Mouse (Mus musculus): ENCODE measurements around the gene Srgap3.

Srgap3 gene

DNA sequence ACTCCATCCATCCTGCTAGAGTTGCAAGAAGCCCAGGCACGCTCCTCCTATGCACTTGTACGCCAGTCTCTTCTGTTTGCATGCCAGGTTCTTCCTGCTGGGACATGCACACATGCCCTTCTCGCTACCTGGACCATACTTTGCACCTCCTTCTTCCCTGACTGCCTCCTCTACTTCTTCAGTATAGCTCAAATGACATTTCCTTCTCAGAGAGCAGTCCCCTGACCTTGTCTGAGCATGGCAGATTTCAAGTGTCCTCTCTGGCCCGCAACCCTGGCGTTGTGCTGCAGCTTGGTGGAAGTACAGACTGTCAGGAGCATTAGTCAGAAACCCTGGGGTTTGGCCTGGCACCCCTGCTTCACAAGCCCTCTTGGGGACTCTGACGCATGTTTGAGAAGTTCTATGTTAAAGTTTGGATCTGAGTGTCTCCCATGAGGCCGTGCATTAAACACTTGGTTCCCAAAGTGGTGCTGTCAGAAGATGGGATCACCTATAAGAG is 128.6 kb downstream of the Srgap3 start:
- in situ Hi-C loops (cut with MseI, MboI) = no loop called here

- in situ Hi-C loops (cut with MseI, MboI) = no loop called here
Measured at GRCm38 (mm10) chr6:112815604-112816003, 131.5 kb downstream of the Srgap3 start.

DNA sequence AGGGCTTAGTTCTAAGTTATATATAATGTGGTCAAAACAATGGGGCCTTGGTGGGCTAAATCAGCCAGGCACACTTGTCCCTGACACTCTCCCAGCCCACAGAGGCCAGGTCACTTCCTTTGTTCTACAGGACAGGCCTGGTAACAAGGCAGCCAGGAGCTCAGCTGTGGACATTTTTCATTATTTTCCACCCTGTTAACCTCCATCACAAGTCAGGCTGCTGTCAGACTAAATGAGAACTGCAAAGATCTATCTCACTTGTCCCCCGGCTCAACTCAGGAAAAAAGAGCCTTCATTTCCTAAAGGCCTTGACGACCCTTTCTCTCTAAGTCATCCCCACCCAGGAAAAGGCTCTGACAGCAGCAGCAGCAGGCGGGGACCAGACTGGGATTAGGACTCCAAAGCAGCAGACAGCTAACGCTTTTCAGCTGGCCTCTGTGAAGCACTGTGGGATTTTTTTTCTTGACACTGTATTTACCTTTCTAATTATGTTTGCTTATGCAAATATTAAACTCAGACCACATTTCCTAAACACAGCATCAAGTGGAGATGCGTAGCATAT is 132.5 kb downstream of the Srgap3 start:
- in situ Hi-C loops (cut with MseI, MboI) = no loop called here

DNA sequence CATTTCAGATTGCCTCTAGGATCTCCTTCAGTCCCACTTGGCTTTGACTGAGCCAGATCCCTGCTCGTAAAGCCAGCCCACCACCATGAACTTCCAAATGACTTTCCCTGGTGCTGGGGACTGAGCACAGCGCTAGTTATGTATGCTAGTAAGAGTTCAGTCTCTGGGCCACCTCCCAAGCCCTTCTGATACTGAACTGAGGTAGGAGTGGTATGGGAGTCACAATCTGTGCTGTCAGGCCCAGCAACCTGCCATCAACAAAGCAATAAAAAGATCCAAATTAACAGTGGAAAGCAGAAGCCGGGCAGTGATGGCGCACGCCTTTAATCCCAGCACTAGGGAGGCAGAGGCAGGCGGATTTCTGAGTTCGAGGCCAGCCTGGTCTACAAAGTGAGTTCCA is 134.2 kb downstream of the Srgap3 start:
- in situ Hi-C loops (cut with MseI, MboI) = no loop called here

GRCm38 (mm10) chr6:112810521-112810830 is 136.6 kb downstream of the Srgap3 start:
- in situ Hi-C loops (cut with MseI, MboI) = no loop called here

GRCm38 (mm10) chr6:112809658-112810520 is 137.2 kb downstream of the Srgap3 start:
- in situ Hi-C loops (cut with MseI, MboI) = no loop called here

DNA sequence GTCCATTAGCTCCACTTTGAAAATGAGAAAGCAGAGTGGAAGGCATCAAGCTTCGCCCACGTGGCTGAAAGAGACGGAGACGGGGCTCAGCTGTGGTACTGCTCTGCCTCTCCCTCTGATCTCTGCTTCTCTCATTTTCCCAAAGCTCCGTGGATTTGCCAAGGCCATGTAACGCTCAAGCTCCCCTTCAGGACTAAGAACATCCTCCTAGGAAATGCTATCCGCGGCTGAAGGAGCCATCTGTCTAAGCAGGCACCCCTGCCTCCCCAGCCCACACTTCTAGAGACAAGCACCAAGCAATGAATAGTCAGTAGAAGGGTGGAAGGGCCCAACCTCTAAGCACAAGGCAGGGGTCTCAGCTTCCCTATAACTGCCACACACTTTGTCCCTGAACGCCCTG is 138.3 kb downstream of the Srgap3 start:
- in situ Hi-C loops (cut with MseI, MboI) = no loop called here

- in situ Hi-C loops (cut with MseI, MboI) = no loop called here
Measured at GRCm38 (mm10) chr6:112801917-112802316, 145.1 kb downstream of the Srgap3 start.

DNA sequence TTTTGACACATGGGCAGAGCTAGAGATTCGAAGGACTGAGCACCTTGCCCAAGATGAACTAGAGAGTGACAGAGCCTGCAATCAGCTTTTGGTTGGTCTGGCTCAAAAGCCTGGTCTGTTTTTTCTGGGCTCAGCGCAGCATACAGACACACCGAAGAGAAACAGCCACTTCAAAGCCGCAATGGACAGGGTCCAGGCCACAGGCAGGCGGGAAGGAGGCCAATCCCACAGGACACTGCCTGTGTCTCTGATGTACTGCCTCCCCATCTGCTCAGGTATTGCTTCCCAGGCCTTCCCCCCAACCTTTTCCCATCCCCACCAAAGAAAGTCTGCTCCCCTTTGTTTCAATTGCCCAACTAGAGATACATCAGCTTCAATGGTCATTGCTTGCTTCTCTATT is 148.7 kb downstream of the Srgap3 start:
- in situ Hi-C loops (cut with MseI, MboI) = no loop called here

DNA sequence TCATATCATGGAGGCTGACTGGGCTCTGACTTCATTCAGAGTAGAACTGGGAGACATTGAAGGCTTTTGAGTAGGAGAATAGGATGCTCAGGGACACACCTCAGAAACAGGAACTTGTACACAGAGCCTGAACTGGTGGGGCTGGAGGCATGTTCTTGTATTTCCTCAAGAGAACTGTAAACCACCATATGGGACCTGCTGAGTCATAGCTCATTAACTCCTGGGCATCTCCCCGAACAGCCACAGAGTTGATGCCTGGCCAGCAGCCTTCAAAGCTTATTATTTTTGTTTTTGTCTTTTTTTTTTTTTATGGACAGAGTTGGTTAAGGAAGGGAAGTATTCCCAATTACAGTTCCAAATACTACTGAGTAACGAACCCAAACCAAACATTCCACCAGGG is 150.5 kb downstream of the Srgap3 start:
- in situ Hi-C loops (cut with MseI, MboI) = no loop called here

GRCm38 (mm10) chr6:112793887-112794286 is 153.2 kb downstream of the Srgap3 start:
- in situ Hi-C loops (cut with MseI, MboI) = no loop called here

DNA sequence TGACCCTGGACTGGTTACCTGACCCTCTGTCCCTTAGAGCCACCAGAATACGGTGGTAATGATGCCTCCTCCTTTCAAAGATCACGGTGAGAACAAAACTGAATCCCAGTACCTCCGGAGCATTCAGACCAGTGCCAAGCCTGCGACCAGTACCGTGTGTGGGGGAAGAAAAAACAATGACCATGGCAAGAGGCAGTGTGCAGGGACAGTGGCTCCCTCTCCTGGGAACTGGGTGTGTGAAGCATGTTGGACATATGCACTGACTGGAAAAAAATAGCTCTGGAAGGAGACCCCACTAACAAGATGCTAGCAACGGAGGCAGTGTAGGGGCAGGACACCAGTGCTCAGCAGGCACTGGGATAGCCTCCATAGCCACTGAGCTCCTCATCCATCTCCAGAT is 157.2 kb downstream of the Srgap3 start:
- in situ Hi-C loops (cut with MseI, MboI) = no loop called here

DNA sequence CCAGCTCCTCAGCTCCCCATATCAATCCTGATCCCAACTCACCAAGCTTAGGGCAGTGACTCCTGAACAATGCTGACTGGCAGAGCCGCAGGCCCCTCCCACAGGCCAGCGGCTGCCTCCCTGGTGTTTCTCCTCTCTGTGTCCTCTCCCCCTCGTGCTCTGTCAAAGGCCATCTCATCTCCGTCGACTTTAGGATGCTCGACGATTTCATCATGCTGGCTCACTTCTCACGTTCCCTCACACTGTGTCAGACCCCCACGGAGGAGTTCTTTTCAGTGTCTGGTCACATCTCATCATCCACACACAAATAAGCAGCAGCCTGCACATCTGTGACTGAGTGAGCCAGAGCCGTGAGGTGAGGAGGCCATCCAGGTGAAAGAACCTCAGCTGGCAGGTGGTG is 158.4 kb downstream of the Srgap3 start:
- in situ Hi-C loops (cut with MseI, MboI) = no loop called here

DNA sequence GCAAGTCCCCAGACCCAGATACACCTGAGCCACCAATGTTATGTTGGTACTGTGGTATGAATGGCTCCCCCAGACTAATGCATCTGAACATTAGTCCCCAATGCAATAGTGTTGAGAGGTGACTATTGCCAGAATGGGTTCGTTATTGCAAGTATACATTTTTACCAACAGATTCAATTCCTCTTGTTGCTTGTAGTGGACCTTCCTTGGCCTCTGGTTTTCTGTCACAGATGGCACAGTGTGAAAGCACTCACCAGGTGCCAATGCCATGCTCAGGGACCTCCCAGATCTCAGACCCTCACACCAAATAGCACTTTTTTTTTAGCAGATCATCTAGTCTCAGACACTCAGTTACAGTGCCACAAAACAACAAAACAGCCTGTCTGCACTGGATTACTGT is 158.9 kb downstream of the Srgap3 start:
- in situ Hi-C loops (cut with MseI, MboI) = no loop called here

GRCm38 (mm10) chr6:112781409-112782093 is 165.5 kb downstream of the Srgap3 start:
- in situ Hi-C loops (cut with MseI, MboI) = no loop called here

DNA sequence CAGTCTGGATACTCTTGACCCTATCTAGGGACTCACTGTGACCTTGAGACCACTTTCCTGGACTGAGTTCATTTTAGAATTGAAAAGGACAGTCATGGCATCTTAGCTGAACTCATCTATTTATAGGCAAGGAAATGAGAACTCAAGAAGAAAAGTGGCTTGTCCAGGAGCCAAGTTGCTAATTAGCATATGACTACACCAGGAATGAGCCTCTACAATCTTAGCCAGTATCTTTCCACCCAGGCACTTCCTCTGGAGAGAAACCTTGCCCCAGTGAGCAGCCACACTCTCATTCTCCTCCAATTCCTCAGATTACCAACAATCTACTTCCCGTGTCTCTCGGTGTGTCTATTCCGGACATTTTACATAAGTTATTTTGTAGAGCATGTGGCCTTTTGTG is 168.9 kb downstream of the Srgap3 start:
- in situ Hi-C loops (cut with MseI, MboI) = no loop called here

GRCm38 (mm10) chr6:112776718-112777117 is 170.3 kb downstream of the Srgap3 start:
- in situ Hi-C loops (cut with MseI, MboI) = no loop called here

- in situ Hi-C loops (cut with MseI, MboI) = no loop called here
Measured at GRCm38 (mm10) chr6:112773754-112774153, 173.3 kb downstream of the Srgap3 start.

DNA sequence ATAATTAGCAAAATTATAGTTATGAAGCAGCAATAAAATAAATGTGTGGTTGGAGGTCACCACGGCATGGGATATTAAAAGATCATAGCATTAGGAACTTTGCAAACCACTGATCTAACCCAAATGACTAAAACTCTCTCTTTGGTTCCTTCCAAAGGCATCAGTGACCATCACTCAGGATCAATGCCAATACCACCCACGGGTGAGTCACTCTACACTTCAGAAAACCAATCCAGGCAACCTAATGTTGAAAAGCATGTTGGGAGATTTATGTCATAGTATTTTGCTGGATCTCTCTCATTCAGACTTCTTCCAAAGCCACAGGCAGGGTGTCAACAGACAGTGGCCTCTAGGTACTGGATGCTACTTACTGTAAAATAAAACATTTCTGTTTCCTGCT is 176.1 kb downstream of the Srgap3 start:
- in situ Hi-C loops (cut with MseI, MboI) = no loop called here

GRCm38 (mm10) chr6:112758541-112758940 is 188.5 kb downstream of the Srgap3 start:
- in situ Hi-C loops (cut with MseI, MboI) = no loop called here

DNA sequence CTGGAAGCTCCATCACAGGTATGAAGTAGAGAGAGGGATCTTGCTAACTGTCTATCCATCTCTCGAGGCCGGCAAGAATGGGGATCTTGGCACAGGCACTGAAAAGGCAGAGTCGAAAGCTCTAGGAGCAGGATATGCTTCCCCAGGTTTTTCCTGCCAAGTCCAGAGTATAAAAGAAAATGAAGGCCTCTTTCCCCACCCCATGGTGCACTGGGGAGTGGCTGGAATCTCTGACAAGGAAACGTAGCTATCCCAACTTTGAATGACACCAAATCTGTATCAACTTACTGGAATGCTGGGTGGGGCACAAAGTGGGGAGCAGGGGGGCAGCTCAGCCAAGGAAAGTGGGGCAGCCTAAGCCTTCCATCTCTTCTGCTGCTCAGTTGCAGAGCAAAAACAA is 190.2 kb downstream of the Srgap3 start:
- in situ Hi-C loops (cut with MseI, MboI) = no loop called here

DNA sequence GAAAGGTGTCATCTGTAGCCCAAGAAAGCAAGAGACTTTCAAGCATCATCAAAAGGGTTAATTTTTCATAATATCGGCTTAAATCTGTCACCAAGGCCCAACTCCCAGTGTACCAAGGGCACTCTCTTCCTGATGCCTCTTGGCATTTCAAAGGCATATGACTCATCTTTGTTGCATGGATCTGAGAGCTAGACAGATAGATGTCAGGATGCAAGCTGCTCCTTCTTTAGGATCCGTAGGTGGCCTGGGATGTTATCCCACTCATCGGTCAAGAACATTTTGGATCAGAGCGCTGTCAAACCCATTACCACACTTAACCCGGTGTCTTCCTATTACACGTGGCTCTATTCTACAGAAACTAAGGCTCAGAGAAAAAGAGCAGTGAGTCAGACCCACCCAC is 192.1 kb downstream of the Srgap3 start:
- in situ Hi-C loops (cut with MseI, MboI) = no loop called here

GRCm38 (mm10) chr6:112752517-112752916 is 194.5 kb downstream of the Srgap3 start:
- in situ Hi-C loops (cut with MseI, MboI) = no loop called here

Measured in mouse trophoblast stem cell (cell line).